Mouse (Mus musculus): ENCODE measurements around the gene Ube2c.

GRCm38 (mm10) chr2:164803921-164804313, 34.2 kb downstream of the Ube2c start:
- TF ChIP-seq CTCF (IDR thresholded peaks at IDR 0.05; ENCODE audit: extremely low read depth, insufficient read depth, insufficient read length, insufficient replicate concordance) (no peak), POLR2A (IDR thresholded peaks at IDR 0.05; ENCODE audit: low read depth, low read length) (no peak)

Data from spleen, adult 2 months (tissue).